Mouse (Mus musculus) forebrain, embryonic 16.5 days (tissue): ENCODE measurements at regions not wholly inside any gene's neighbourhood (a gene's known extent, or its start where the extent isn't known, plus 50 kb on each side); places are given as distances from the start of the nearest gene placed in this dataset.

Experiments used
- ATAC-seq: fragments of 200-750 bp; cut with Nextera tagmentation; 2 replicates; pipeline ENCODE4 v1.8.0; 2017; ENCODE audit warnings: mild to moderate bottlenecking, moderate library complexity
- H3K27ac ChIP-seq: fragments of 300-500 bp; sonication (generic); 2 replicates; pipeline ENCODE4 v1.5.1; 2014; ENCODE audit warnings: low read length, control low read depth
- H3K27me3 ChIP-seq: fragments of 300-500 bp; sonication (generic); replicated peaks from 2 replicates; pipeline ENCODE4 v1.6.1; 2014; ENCODE audit warnings: low read length; ENCODE audit not compliant: control insufficient read depth, insufficient read depth
- H3K36me3 ChIP-seq: fragments of 300-500 bp; sonication (generic); 2 replicates; pipeline ENCODE4 v1.6.1; 2014; ENCODE audit not compliant: control insufficient read depth, insufficient read depth
- H3K4me1 ChIP-seq: fragments of 300-500 bp; sonication (generic); replicated peaks from 2 replicates; pipeline ENCODE4 v1.6.1; 2014; ENCODE audit warnings: low read length; ENCODE audit not compliant: control insufficient read depth, insufficient read depth
- H3K4me2 ChIP-seq: fragments of 300-500 bp; sonication (generic); 2 replicates; pipeline ENCODE4 v1.6.1; 2014; ENCODE audit warnings: mild to moderate bottlenecking, low read length, control low read depth
- H3K4me3 ChIP-seq: fragments of 300-500 bp; sonication (generic); replicated peaks from 2 replicates; pipeline ENCODE4 v1.5.1; 2014; ENCODE audit warnings: mild to moderate bottlenecking, low read length, control low read depth
- H3K9ac ChIP-seq: fragments of 300-500 bp; sonication (generic); replicated peaks from 2 replicates; pipeline ENCODE4 v1.6.1; 2014; ENCODE audit warnings: low read depth, low read length, control low read depth
- H3K9me3 ChIP-seq: fragments of 300-500 bp; sonication (generic); 2 replicates; pipeline ENCODE4 v1.6.1; 2016; ENCODE audit warnings: low read length; ENCODE audit not compliant: control insufficient read depth
- WGBS: fragments of 180-500 bp; shearing (Covaris S2); extraction: QIAGEN DNeasy Blood & Tissue Kit; methylation state at CpG from one replicate; pipeline ENCODE4 v1.1.7; 2014; 5-methylcytosine and 5-hydroxymethylcytosine counted together

DNA sequence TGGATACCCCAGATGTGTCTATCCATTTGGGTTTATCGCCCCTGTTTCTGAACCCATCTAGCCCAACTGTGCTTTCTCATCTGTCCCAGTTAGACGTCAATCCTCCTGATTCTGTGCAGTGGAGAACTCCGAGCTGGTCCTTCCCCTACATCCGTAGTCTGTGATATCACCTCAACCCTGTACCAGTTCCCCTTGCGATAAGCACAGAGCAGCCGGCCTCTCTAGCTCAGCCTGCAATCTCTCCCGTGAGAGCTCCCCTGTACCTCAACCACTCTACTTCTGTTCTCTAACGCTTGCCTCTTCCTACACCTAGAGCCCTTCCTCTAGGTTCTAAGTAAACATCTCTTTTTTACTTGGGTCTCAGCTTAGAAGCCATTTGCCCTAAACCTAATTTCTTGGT is 211.5 kb downstream of the Galc start:
- Histone ChIP-seq H3K4me2 (no peak overlapping the region), H3K4me1 (peaks cover 18% of the 10 kb centered on the region; the same call in 1 of the 2 replicates), H3K4me3 (no peak overlapping the region), H3K36me3 (no peaks in the 10 kb centered on the region), H3K9me3 (no peaks in the 10 kb centered on the region), H3K9ac (no peak overlapping the region), H3K27me3 (no peaks in the 10 kb centered on the region), H3K27ac (0 out of 2 replicates have a peak overlapping the region, but pooled peaks have one; percentile 23)
- ATAC-seq = no peak
- WGBS = 82% methylated on average over 8 of the region's 8 CpGs

DNA sequence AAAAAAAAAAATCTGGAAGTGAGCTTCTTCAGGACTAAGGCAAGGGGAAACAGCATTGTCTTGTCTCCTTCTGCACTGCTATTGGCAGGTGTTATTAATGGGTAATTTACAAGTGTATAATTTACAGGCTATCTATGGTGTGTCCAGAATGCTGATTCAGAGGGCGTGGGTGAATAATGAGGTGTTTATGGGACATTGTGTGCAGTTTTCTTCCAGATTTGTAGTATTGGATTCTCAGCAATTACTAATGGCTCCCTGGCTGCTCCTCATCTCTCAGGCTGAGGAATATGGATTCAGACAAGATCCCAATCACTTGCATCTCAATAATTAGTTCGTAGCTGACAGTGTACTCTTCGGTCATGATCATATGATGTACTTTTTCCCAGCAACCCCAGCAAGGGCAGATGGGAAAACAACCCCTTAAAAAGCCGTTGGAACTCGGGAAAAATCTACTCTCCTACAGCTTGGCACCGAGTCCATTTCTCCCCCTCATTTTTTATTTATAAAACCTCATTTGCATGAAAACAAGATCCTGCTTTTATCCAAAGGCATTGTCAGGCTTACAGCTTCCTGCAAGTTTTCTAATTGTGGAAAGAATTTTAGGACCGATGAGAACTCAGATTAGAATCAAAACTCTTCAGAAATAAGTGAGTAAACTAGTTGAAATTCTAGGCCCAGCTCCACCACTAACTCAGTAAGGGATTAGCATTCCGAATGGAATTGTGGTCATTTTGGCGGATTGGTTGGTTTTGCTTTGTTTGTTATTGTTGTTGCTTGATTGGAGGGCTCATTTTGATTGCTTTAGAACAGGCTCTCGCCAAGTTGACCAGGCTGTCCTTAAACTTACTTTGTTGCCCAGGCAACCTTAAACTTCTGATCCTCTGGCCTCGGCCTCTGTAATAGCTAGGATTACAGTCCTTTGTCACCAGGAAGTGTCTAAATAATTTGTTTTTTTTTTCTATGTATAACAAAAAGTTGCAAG is 212.5 kb downstream of the Galc start:
- 10% methylated on average over 11 of the region's 11 CpGs for WGBS
- peak overlapping the region; percentile 55 for H3K27ac ChIP-seq

DNA sequence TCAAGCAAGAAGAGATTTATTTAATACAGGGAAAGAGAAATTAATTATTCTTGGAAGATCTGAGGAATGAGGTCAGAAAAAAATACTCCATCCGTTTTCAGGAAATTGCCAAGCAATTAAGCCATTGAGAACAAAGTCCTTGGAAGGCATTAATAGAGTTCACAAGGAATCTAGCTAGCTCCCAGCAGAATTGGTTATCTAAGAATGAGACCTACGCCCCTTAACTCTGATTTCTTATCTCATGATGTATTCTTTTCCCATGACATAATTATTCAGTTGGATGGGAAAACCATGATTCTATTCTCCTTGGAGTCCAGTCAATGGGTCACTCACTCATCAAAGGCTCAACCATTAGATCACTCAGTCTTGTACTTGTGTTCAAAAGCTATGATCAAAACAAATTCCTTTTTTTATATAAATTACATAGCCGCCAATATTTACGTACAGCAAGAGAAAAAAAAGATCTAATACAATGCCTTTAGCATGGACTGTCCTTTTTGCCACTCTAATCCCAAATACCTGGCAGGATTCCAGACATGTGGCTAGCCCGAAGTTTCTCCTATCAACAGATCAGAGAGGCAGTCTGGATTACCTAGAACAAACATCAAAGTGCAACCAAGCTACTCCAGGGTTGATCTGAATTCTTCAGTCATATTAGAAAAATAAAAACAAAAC is 213.3 kb downstream of the Galc start:
- H3K9ac ChIP-seq = no peak overlapping the region
- peak overlapping the region; percentile 55 for H3K27ac ChIP-seq

More for the DNA sequence above, 212.5 kb downstream of the Galc start:
- Histone ChIP-seq H3K9ac (no peak overlapping the region), H3K27me3 (no peaks in the 10 kb centered on the region), H3K4me2 (no peak overlapping the region), H3K9me3 (no peaks in the 10 kb centered on the region), H3K4me3 (no peak overlapping the region), H3K4me1 (peaks cover 18% of the 10 kb centered on the region; the same call in 1 of the 2 replicates), H3K36me3 (no peaks in the 10 kb centered on the region)
- ATAC-seq = peak; percentile 70

DNA sequence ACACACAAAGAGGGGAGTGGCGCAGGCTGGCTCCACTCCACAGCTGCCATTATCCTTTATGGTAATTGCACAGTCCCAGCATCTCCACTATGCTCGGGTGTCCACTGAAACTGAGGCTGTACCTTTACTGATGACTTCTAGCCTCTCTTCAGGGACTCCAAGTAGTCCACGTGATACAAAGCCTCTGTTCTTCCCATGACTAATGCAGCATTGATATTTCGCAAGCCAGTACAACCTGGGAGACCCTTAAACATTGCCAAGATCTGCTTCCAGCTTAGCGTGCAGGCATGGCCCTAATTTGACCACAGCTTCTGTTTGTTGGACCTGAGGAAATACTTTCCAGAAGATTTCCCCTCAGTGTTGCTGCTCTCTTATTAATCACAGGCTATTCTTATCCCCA is 215.8 kb downstream of the Galc start:
- no peak for ATAC-seq
- no peak overlapping the region for H3K27ac ChIP-seq
- no peaks in the 10 kb centered on the region for H3K36me3 ChIP-seq
- H3K4me3 ChIP-seq = no peak overlapping the region
- H3K4me1 ChIP-seq = peaks cover 8% of the 10 kb centered on the region; the same call in 1 of the 2 replicates
- no peaks in the 10 kb centered on the region for H3K9me3 ChIP-seq
- 65% methylated on average over 5 of the region's 5 CpGs for WGBS
- no peak overlapping the region for H3K9ac ChIP-seq
- no peaks in the 10 kb centered on the region for H3K27me3 ChIP-seq
- no peak overlapping the region for H3K4me2 ChIP-seq

More for the DNA sequence above, 213.3 kb downstream of the Galc start:
- Histone ChIP-seq H3K9me3 (no peaks in the 10 kb centered on the region), H3K36me3 (no peaks in the 10 kb centered on the region), H3K4me3 (no peak overlapping the region), H3K27me3 (no peaks in the 10 kb centered on the region), H3K4me1 (peaks cover 18% of the 10 kb centered on the region; the same call in 1 of the 2 replicates), H3K4me2 (no peak overlapping the region)
- WGBS = 17% methylated on average over 5 of the region's 5 CpGs
- peak; percentile 27 for ATAC-seq

DNA sequence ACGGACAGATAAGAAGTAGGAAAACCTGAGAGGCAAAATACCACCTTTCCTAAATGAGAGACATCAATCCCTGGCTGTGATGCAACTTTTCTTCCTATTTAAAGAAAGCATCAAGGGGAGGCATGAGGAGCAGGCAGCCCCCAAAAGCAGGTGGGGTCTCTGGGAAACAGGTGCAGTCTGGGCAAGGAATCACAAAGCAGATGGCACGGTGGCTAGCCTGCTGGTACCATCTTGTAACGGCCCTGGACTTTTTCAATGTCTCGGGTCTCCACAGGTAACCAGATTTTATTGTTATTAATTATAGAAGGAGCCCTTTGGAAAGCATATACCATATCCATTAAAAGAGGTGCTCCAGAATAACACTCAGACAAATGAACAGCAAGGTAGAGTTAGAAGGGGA is 219.6 kb downstream of the Galc start:
- no peaks in the 10 kb centered on the region for H3K27me3 ChIP-seq
- H3K36me3 ChIP-seq = no peaks in the 10 kb centered on the region
- no peak overlapping the region for H3K4me3 ChIP-seq
- no peak overlapping the region for H3K9ac ChIP-seq
- H3K27ac ChIP-seq = no peak overlapping the region
- H3K4me2 ChIP-seq = no peak overlapping the region
- no peaks in the 10 kb centered on the region for H3K9me3 ChIP-seq
- H3K4me1 ChIP-seq = no peaks in the 10 kb centered on the region
- no peak for ATAC-seq
- 86% methylated on average over 4 of the region's 4 CpGs for WGBS

DNA sequence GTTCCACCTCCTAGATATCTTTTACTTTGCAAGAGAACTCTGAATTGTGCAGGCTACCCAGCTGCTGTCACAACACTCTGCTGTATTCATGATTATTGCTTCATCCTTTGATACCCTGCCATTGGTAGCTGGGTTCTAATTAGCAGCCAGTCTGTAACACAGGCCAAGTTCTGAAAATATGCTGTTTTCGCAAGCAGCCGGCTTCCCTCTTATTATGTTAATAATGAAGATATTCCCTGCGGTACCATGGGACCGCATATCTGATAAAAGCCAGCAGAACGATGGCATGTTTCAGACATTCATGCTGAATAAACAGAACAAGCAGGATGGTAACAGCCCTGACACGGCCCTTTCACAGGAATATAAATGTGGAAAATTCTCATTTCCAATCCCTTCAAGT is 235.6 kb downstream of the Galc start:
- WGBS = 8% methylated on average over 6 of the region's 6 CpGs
- no peak overlapping the region for H3K9ac ChIP-seq
- H3K4me1 ChIP-seq = peaks cover 16% of the 10 kb centered on the region

DNA sequence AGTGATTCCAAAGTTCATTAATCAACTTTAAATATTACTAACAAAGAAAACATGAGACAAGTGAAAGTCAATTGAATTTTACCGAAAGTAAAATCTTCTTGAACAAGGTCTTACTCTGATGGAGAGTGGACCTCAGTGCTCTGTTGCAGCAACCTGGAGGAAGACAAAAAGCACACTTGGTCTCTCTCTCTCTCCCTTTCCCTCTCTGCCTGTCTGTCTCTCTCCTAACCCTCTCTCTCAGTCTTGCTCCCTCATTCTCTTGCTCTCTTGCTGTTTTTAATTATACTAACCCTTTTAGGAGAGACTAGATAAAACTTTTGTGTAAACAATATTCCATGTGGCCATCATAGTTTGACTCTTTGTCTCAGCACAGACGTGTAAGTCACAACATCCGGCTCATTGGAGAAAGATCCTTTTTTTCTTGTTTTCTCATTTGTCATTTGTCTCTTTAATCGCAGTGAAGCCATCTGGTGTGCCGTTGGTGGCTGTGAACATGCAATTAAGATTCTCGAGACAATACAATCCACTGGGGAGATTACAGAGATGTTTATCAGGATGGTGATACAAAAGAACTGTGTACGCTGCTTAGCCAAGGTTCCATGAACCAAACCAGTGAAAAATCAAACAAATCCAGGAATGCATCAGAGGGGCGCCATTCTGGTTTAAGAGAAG is 244.5 kb downstream of the Galc start:
- ATAC-seq = peak; percentile 85
- H3K27ac ChIP-seq = peak overlapping the region; percentile 53
- WGBS = 34% methylated on average over 8 of the region's 8 CpGs

More for the DNA sequence above, 235.6 kb downstream of the Galc start:
- Histone ChIP-seq H3K27me3 (no peaks in the 10 kb centered on the region), H3K4me2 (0 out of 2 replicates have a peak overlapping the region, but pooled peaks have one; percentile 28), H3K36me3 (no peaks in the 10 kb centered on the region), H3K9me3 (no peaks in the 10 kb centered on the region), H3K27ac (peak overlapping the region; percentile 63), H3K4me3 (no peak overlapping the region)
- ATAC-seq = peak; percentile 97

DNA sequence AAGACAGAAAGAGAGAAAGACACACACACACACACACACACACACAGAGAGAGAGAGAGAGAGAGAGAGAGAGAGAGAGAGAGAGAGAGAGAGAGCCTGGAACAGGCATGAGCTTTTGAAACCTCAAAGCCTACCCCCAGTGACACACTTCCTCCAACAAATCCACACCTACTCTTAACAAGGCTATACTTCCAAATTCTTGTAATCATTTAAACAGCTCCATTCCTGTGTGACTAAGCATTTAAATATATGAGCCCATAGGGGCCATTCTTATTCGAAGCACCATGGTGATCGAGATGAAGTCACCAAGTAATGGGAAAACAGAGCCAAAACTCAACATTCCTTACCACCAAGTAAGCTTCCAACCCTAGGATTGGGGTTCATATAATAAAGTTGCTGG is 250.1 kb downstream of the Galc start:
- H3K4me3 ChIP-seq = no peak overlapping the region
- WGBS = 90% methylated on average over 2 of the region's 2 CpGs
- H3K4me1 ChIP-seq = no peaks in the 10 kb centered on the region
- no peak overlapping the region for H3K27ac ChIP-seq
- no peak overlapping the region for H3K9ac ChIP-seq
- ATAC-seq = no peak
- no peak overlapping the region for H3K4me2 ChIP-seq
- no peaks in the 10 kb centered on the region for H3K36me3 ChIP-seq
- H3K9me3 ChIP-seq = no peaks in the 10 kb centered on the region
- no peaks in the 10 kb centered on the region for H3K27me3 ChIP-seq

More for the DNA sequence above, 244.5 kb downstream of the Galc start:
- Histone ChIP-seq H3K4me3 (no peak overlapping the region), H3K4me1 (0 out of 2 replicates have a peak, but pooled peaks cover 3% of the 10 kb centered on the region), H3K9ac (no peak overlapping the region), H3K9me3 (no peaks in the 10 kb centered on the region), H3K36me3 (no peaks in the 10 kb centered on the region), H3K4me2 (no peak overlapping the region), H3K27me3 (no peaks in the 10 kb centered on the region)
